Mouse (Mus musculus): ENCODE data around the gene F2r.

Gene F2r

GRCm38 (mm10) chr13:95566841-95567551 lies 51.3 kb downstream of the F2r start:
- TF ChIP-seq CTCF (conservative IDR thresholded peaks at IDR 0.05; ENCODE audit: low read length), result no peak
- TF ChIP-seq NANOG (IDR thresholded peaks at IDR 0.05; ENCODE audit: borderline replicate concordance, low read length), result no peak
- TF ChIP-seq POU5F1 (IDR thresholded peaks at IDR 0.05; ENCODE audit: borderline replicate concordance, low read length), result no peak
- peaks cover 49% of the 10 kb centered on the region for H3K9me3 ChIP-seq (ENCODE audit: low read length)
- peaks cover 4% of the 10 kb centered on the region; the same call in 1 of the 2 replicates for H3K4me1 ChIP-seq (replicated peaks; ENCODE audit: low read depth, low read length)
- no peaks in the 10 kb centered on the region for H3K36me3 ChIP-seq (ENCODE audit: insufficient read depth, low read length)
- no peaks in the 10 kb centered on the region for H3K27me3 ChIP-seq (ENCODE audit: insufficient read depth, low read length)
- H3K4me3 ChIP-seq (replicated peaks; ENCODE audit: low read length), result no peak overlapping the region

GRCm38 (mm10) chr13:95563693-95564092 lies 54.6 kb downstream of the F2r start:
- Histone ChIP-seq H3K4me1 (replicated peaks; ENCODE audit: low read depth, low read length) (peaks cover 4% of the 10 kb centered on the region; the same call in 1 of the 2 replicates), H3K9me3 (ENCODE audit: low read length) (peaks cover 26% of the 10 kb centered on the region), H3K27me3 (ENCODE audit: insufficient read depth, low read length) (no peaks in the 10 kb centered on the region), H3K36me3 (ENCODE audit: insufficient read depth, low read length) (no peaks in the 10 kb centered on the region), H3K4me3 (replicated peaks; ENCODE audit: low read length) (no peak overlapping the region)
- TF ChIP-seq CTCF (conservative IDR thresholded peaks at IDR 0.05; ENCODE audit: low read length), result peak; percentile 84
- TF ChIP-seq NANOG (IDR thresholded peaks at IDR 0.05; ENCODE audit: borderline replicate concordance, low read length), result no peak
- TF ChIP-seq POU5F1 (IDR thresholded peaks at IDR 0.05; ENCODE audit: borderline replicate concordance, low read length), result no peak

- no peak overlapping the region for H3K4me3 ChIP-seq (replicated peaks; ENCODE audit: low read length)
- H3K4me1 ChIP-seq (replicated peaks; ENCODE audit: low read depth, low read length), result peaks cover 4% of the 10 kb centered on the region; the same call in 1 of the 2 replicates
- H3K27me3 ChIP-seq (ENCODE audit: insufficient read depth, low read length), result no peaks in the 10 kb centered on the region
- TF ChIP-seq NANOG (IDR thresholded peaks at IDR 0.05; ENCODE audit: borderline replicate concordance, low read length), result no peak
- TF ChIP-seq POU5F1 (IDR thresholded peaks at IDR 0.05; ENCODE audit: borderline replicate concordance, low read length), result no peak
- TF ChIP-seq CTCF (conservative IDR thresholded peaks at IDR 0.05; ENCODE audit: low read length), result no peak
- no peaks in the 10 kb centered on the region for H3K36me3 ChIP-seq (ENCODE audit: insufficient read depth, low read length)
- peaks cover 20% of the 10 kb centered on the region for H3K9me3 ChIP-seq (ENCODE audit: low read length)
Measured at GRCm38 (mm10) chr13:95563066-95563610, 55.1 kb downstream of the F2r start.

GRCm38 (mm10) chr13:95557326-95557725 lies 61.0 kb downstream of the F2r start:
- H3K9me3 ChIP-seq (ENCODE audit: low read length), result peaks cover 35% of the 10 kb centered on the region
- TF ChIP-seq POU5F1 (IDR thresholded peaks at IDR 0.05; ENCODE audit: borderline replicate concordance, low read length), result no peak
- TF ChIP-seq NANOG (IDR thresholded peaks at IDR 0.05; ENCODE audit: borderline replicate concordance, low read length), result no peak
- no peak for TF ChIP-seq CTCF (conservative IDR thresholded peaks at IDR 0.05; ENCODE audit: low read length)
- no peak overlapping the region for H3K4me3 ChIP-seq (replicated peaks; ENCODE audit: low read length)
- no peaks in the 10 kb centered on the region for H3K36me3 ChIP-seq (ENCODE audit: insufficient read depth, low read length)
- peaks cover 13% of the 10 kb centered on the region for H3K4me1 ChIP-seq (replicated peaks; ENCODE audit: low read depth, low read length)
- H3K27me3 ChIP-seq (ENCODE audit: insufficient read depth, low read length), result no peaks in the 10 kb centered on the region

GRCm38 (mm10) chr13:95553885-95554492 lies 64.3 kb downstream of the F2r start:
- TF ChIP-seq POU5F1 (IDR thresholded peaks at IDR 0.05; ENCODE audit: borderline replicate concordance, low read length), result no peak
- no peak for TF ChIP-seq CTCF (conservative IDR thresholded peaks at IDR 0.05; ENCODE audit: low read length)
- TF ChIP-seq NANOG (IDR thresholded peaks at IDR 0.05; ENCODE audit: borderline replicate concordance, low read length), result no peak
- peaks cover 35% of the 10 kb centered on the region for H3K9me3 ChIP-seq (ENCODE audit: low read length)
- no peak overlapping the region for H3K4me3 ChIP-seq (replicated peaks; ENCODE audit: low read length)
- peaks cover 27% of the 10 kb centered on the region for H3K4me1 ChIP-seq (replicated peaks; ENCODE audit: low read depth, low read length)
- 0 out of 2 replicates have a peak, but pooled peaks cover 5% of the 10 kb centered on the region for H3K27me3 ChIP-seq (ENCODE audit: insufficient read depth, low read length)
- no peaks in the 10 kb centered on the region for H3K36me3 ChIP-seq (ENCODE audit: insufficient read depth, low read length)
